Mouse (Mus musculus) stomach, postnatal 0 days (tissue): ENCODE measurements around the gene Olfr1076. TPM values are rescaled to one million over a fixed set of nuclear protein-coding genes. Genes with fewer than 3 reads are reported as not detected.

Experiments
- polyA plus RNA-seq: library from polyadenylated mRNA; unstranded; fragments of >200 nt; fragmentation: Nextera tagmentation; extraction: Ambion mirVana; gene quantifications from 2 replicates; pipeline ENCODE4 v1.2.1, GENCODE M21; 2015

Gene Olfr1076
- polyA plus RNA-seq, 1 experiment from 2014 or later = not detected

Other genes with a start within 250 kb of the Olfr1076 start
- not detected in 2 replicates for gene Olfr1051, start 229.4 kb upstream of the Olfr1076 start, polyA plus RNA-seq
- not detected in 2 replicates for gene Olfr1052, start 216.0 kb upstream of the Olfr1076 start, polyA plus RNA-seq
- gene Olfr1053, start 193.2 kb upstream of the Olfr1076 start, polyA plus RNA-seq = not detected in 2 replicates
- not detected in 2 replicates for gene Olfr1054, start 173.0 kb upstream of the Olfr1076 start, polyA plus RNA-seq
- gene Olfr1055, start 158.2 kb upstream of the Olfr1076 start, polyA plus RNA-seq = not detected in 2 replicates
- gene Olfr1056, start 146.0 kb upstream of the Olfr1076 start, polyA plus RNA-seq = not detected in 2 replicates
- gene Olfr1057, start 130.1 kb upstream of the Olfr1076 start, polyA plus RNA-seq = not detected in 2 replicates
- not detected in 2 replicates for gene Olfr1058, start 119.9 kb upstream of the Olfr1076 start, polyA plus RNA-seq
- gene Olfr1061, start 94.4 kb upstream of the Olfr1076 start, polyA plus RNA-seq = not detected in 2 replicates
- not detected in 2 replicates for gene Olfr1062, start 81.7 kb upstream of the Olfr1076 start, polyA plus RNA-seq
- not detected in 2 replicates for gene Olfr1065, start 57.9 kb upstream of the Olfr1076 start, polyA plus RNA-seq
- not detected in 2 replicates for gene Olfr1066, start 52.2 kb upstream of the Olfr1076 start, polyA plus RNA-seq
- not detected in 2 replicates for gene Olfr228, start 21.1 kb upstream of the Olfr1076 start, polyA plus RNA-seq
- gene Olfr1079, start 34.0 kb downstream of the Olfr1076 start, polyA plus RNA-seq = not detected in 2 replicates
- gene Olfr1080, start 49.8 kb downstream of the Olfr1076 start, polyA plus RNA-seq = not detected in 2 replicates
- gene Olfr1082, start 90.5 kb downstream of the Olfr1076 start, polyA plus RNA-seq = not detected in 2 replicates
- not detected in 2 replicates for gene Olfr1084, start 131.3 kb downstream of the Olfr1076 start, polyA plus RNA-seq
- not detected in 2 replicates for gene Olfr1085, start 153.6 kb downstream of the Olfr1076 start, polyA plus RNA-seq
- not detected in 2 replicates for gene Olfr1086, start 171.6 kb downstream of the Olfr1076 start, polyA plus RNA-seq
- gene Olfr1087, start 189.9 kb downstream of the Olfr1076 start, polyA plus RNA-seq = not detected in 2 replicates
- not detected in 2 replicates for gene Olfr1089, start 225.2 kb downstream of the Olfr1076 start, polyA plus RNA-seq